ENCODE assay signal across 8 mouse cellular contexts in the genomic region with DNA sequence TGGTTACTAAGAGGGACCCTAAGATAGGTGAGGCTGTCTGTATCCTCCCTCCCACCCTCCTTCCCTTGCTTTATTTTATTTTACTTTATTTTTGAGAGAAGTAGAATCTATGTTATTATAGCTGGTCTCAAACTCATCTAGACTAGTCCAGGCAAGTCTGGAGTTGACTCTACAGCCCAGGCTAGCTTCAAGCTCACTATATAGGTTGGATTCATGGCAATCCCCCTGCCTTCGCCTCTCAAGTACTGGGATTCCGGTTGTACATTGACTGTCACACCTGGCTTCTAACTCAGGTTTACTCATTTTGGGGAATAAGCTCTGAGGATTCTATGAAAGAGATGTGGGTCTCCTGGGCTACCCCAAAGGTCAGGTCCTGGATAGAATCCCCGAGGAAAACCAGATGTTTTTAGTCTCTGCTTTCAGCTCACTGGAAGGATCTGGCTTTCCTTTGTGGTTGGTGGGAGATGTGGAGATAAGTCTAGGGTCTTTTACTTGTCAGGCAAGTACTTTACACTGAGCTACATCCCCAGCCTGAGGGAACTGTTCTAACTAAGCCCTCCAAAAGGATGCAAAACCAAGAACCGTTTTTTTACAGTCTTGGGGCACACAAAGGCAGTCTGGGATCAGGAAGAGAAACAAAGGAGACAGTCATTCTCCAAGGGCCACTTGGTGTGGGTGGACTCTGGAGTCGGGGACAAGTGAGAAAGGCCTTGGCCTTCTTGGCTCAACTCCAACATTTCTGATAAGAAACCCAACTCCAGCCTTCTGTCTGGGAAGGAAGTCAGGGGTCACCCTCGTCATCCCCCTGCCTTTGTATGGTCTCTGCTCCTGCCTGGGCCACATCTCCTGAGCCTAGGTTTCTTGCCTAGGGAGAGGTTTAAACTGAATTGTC. TPM values are rescaled to one million over a fixed set of nuclear protein-coding genes. Genes with fewer than 3 reads are reported as not detected.
DNase-seq lines count a peak whose midpoint lies in the region; ATAC-seq and TF ChIP-seq lines count a peak whose summit lies in the region.

No protein-coding gene starts in this region.

- peak; percentile 54; the same call in 1 of the 2 replicates for TF ChIP-seq EP300 in lung, postnatal 0 days (IDR thresholded peaks at IDR 0.05)

- ATAC-seq in embryonic facial prominence, embryonic 11.5 days (replicated peaks; ENCODE audit: insufficient number of reproducible peaks, low FRiP score, low TSS enrichment, low read depth), result no peak
- ATAC-seq in lung, postnatal 0 days, result no peak
- ATAC-seq in erythroid progenitor cell, adult 5-6 weeks (replicated peaks; ENCODE audit: low FRiP score, poor library complexity, severe bottlenecking), result no peak

- H3K4me3 ChIP-seq in lung, adult 2 months (replicated peaks; ENCODE audit: extremely low read depth, low read depth, low read length), result no peak overlapping the region
- no peak overlapping the region; the same call in 1 of the 2 replicates for H3K4me3 ChIP-seq in embryonic facial prominence, embryonic 11.5 days (ENCODE audit: low read depth, low read length)
- 0 out of 2 replicates have a peak overlapping the region, but pooled peaks have one; percentile 91 for H3K4me3 ChIP-seq in lung, postnatal 0 days (ENCODE audit: low read depth, low read length)

- 45% methylated on average over 6 of the region's 6 CpGs for WGBS in lung, adult 2 months
- 36% methylated on average over 6 of the region's 6 CpGs for WGBS in embryonic facial prominence, embryonic 11.5 days
- 33% methylated on average over 6 of the region's 6 CpGs for WGBS in lung, postnatal 0 days

- no peak for TF ChIP-seq CTCF in lung, adult 2 months (IDR thresholded peaks at IDR 0.05; ENCODE audit: insufficient read depth, low read length)
- TF ChIP-seq CTCF in lung, postnatal 0 days (IDR thresholded peaks at IDR 0.05), result no peak

- peak; percentile 26; the same call in 1 of the 2 replicates for TF ChIP-seq POLR2A in lung, adult 2 months (IDR thresholded peaks at IDR 0.05; ENCODE audit: borderline replicate concordance, extremely low read depth, low read depth, low read length)

- no peak for DNase-seq in lung, adult 2 months
- DNase-seq in lung, postnatal 25 days (ENCODE audit: low spot score), result no peak
- peak; percentile 28 for DNase-seq in embryonic facial prominence, embryonic 11.5 days (ENCODE audit: low spot score)
- peak; percentile 40 for DNase-seq in heart, postnatal 25 days (ENCODE audit: low spot score)
- DNase-seq in lung, postnatal 0 days (ENCODE audit: low spot score), result peak; percentile 66
- no peak for DNase-seq in right cerebral cortex, postnatal 14 days
- no peak for DNase-seq in urinary bladder, adult 18-20 months (ENCODE audit: low spot score in 2 of 2)

- H3K4me1 ChIP-seq in lung, adult 2 months (ENCODE audit: control insufficient read depth, insufficient read depth, low read length), result peaks cover 12% of the 10 kb centered on the region
- peaks cover 9% of the 10 kb centered on the region for H3K4me1 ChIP-seq in embryonic facial prominence, embryonic 11.5 days (ENCODE audit: control insufficient read depth, insufficient read depth, low read length)
- H3K4me1 ChIP-seq in lung, postnatal 0 days (ENCODE audit: insufficient read depth, low read depth, low read length), result peaks cover 12% of the 10 kb centered on the region; the same call in 1 of the 2 replicates

- H3K9me3 ChIP-seq in embryonic facial prominence, embryonic 11.5 days (replicated peaks; ENCODE audit: control insufficient read depth, low read length), result no peaks in the 10 kb centered on the region
- H3K9me3 ChIP-seq in lung, postnatal 0 days (ENCODE audit: low read length), result no peaks in the 10 kb centered on the region

- H3K4me2 ChIP-seq in embryonic facial prominence, embryonic 11.5 days (ENCODE audit: low read depth, low read length), result no peak overlapping the region; the same call in 1 of the 2 replicates
- no peak overlapping the region; the same call in 1 of the 2 replicates for H3K4me2 ChIP-seq in lung, postnatal 0 days (replicated peaks; ENCODE audit: low read depth, low read length)

- no peak overlapping the region for H3K9ac ChIP-seq in embryonic facial prominence, embryonic 11.5 days (replicated peaks; ENCODE audit: low read length)
- no peak overlapping the region for H3K9ac ChIP-seq in lung, postnatal 0 days (replicated peaks; ENCODE audit: low read depth)

- no peaks in the 10 kb centered on the region for H3K36me3 ChIP-seq in embryonic facial prominence, embryonic 11.5 days (replicated peaks; ENCODE audit: control insufficient read depth, insufficient read depth, low read depth, low read length)
- H3K36me3 ChIP-seq in lung, postnatal 0 days (ENCODE audit: insufficient read depth, low read length), result no peaks in the 10 kb centered on the region

- peak overlapping the region; percentile 2; the same call in 1 of the 2 replicates for H3K27ac ChIP-seq in embryonic facial prominence, embryonic 11.5 days (replicated peaks; ENCODE audit: low read depth, low read length)
- peak overlapping the region; percentile 96 for H3K27ac ChIP-seq in lung, postnatal 0 days (ENCODE audit: low read length)

- H3K27me3 ChIP-seq in embryonic facial prominence, embryonic 11.5 days (ENCODE audit: control insufficient read depth, insufficient read depth, low read length), result no peaks in the 10 kb centered on the region
- no peaks in the 10 kb centered on the region for H3K27me3 ChIP-seq in lung, postnatal 0 days (replicated peaks; ENCODE audit: insufficient read depth, low read length)

- intact Hi-C loops in heart, postnatal 25 days (cut with DNase I), result no loop called here

RNA-seq across cellular contexts. Expression of gene Ddit4, which starts 3.0 kb away (rescaled TPM):
- 32.6 and 53.4 TPM in 2 replicates for polyA plus RNA-seq in lung, adult 2 months (2012; rRNA removed)
- 6.3 and 6.9 TPM in 2 replicates for polyA plus RNA-seq in embryonic facial prominence, embryonic 11.5 days (2014; fragmentation: Nextera tagmentation; extraction: Ambion mirVana)
- 10 to 100 TPM; 41.8 to 77.1 TPM for total RNA-seq in heart, postnatal 25 days (2021)
- 21.2 and 28.1 TPM in 2 replicates for polyA plus RNA-seq in lung, postnatal 0 days (2015; fragmentation: Nextera tagmentation; extraction: Ambion mirVana)
- 0.72 and 3.8 TPM in 2 replicates for total RNA-seq in erythroid progenitor cell, adult 5-6 weeks (2015; ENCODE audit: low replicate concordance)
- total RNA-seq in erythroid progenitor cell, adult 5-6 weeks (2017; ENCODE audit: low replicate concordance), result 1.9 TPM in 1 of 2 replicates, not detected in the other

RNA-seq across cellular contexts. Expression of gene Ascc1, which starts 54.0 kb away (rescaled TPM):
- polyA plus RNA-seq in lung, adult 2 months (2012; rRNA removed), result 21.1 and 29.5 TPM in 2 replicates
- polyA plus RNA-seq in embryonic facial prominence, embryonic 11.5 days (2014; fragmentation: Nextera tagmentation; extraction: Ambion mirVana), result 43.9 and 48.7 TPM in 2 replicates
- 10 to 100 TPM; 20.5 to 23.1 TPM for total RNA-seq in heart, postnatal 25 days (2021)
- 47.2 and 50.0 TPM in 2 replicates for polyA plus RNA-seq in lung, postnatal 0 days (2015; fragmentation: Nextera tagmentation; extraction: Ambion mirVana)
- 11.3 and 21.6 TPM in 2 replicates for total RNA-seq in erythroid progenitor cell, adult 5-6 weeks (2015; ENCODE audit: low replicate concordance)
- total RNA-seq in erythroid progenitor cell, adult 5-6 weeks (2017; ENCODE audit: low replicate concordance), result 9.6 and 22.6 TPM in 2 replicates

RNA-seq across cellular contexts. Expression of gene Anapc16, which starts 54.3 kb away (rescaled TPM):
- 61.1 and 64.5 TPM in 2 replicates for polyA plus RNA-seq in lung, adult 2 months (2012; rRNA removed)
- 88.7 and 93.8 TPM in 2 replicates for polyA plus RNA-seq in embryonic facial prominence, embryonic 11.5 days (2014; fragmentation: Nextera tagmentation; extraction: Ambion mirVana)
- 10 to 100 TPM; 62.1 to 67.4 TPM for total RNA-seq in heart, postnatal 25 days (2021)
- 105 and 117 TPM in 2 replicates for polyA plus RNA-seq in lung, postnatal 0 days (2015; fragmentation: Nextera tagmentation; extraction: Ambion mirVana)
- 42.5 and 54.5 TPM in 2 replicates for total RNA-seq in erythroid progenitor cell, adult 5-6 weeks (2015; ENCODE audit: low replicate concordance)
- 34.0 and 36.5 TPM in 2 replicates for total RNA-seq in erythroid progenitor cell, adult 5-6 weeks (2017; ENCODE audit: low replicate concordance)

Comparison
In these comparisons a context has a peak if more than half of its experiments do, and no peak if none do; other contexts are left out.
1. DNase-seq: peak in embryonic facial prominence, embryonic 11.5 days (single experiment), heart, postnatal 25 days (single experiment) and lung, postnatal 0 days (single experiment); none in lung, adult 2 months (single experiment), lung, postnatal 25 days (single experiment), right cerebral cortex, postnatal 14 days (single experiment) and urinary bladder, adult 18-20 months (0 of 2).